Mouse (Mus musculus) thymus, postnatal 4 days (tissue): Measurements from ENCODE around the gene Frmd4b.

Experiments used
- DNase-seq: peaks from one replicate; pipeline ENCODE4 v3.0.0; 2021

Gene Frmd4b

GRCm38 (mm10) chr6:97578210-97578609 is 39.1 kb downstream of the Frmd4b start:
- DNase-seq = no peak

DNA sequence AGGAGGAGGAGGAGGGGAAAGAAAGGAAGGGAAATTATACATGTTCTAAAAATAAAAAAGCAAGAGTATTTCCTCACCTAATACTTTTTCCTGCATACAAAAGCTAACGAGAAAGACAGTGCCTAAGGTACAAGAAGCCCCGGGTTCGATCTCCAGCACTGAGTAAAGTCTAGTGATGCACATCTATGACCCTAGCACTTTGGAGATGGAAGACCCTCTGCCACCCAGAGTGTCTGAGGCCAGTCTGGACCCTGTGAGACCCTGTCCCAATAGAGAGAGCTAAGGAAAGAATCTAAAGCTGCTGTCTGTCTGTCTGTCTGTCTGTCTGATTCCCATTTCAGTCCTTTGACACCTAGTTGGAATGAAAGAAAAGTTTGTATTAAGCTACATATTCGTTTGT is 40.0 kb downstream of the Frmd4b start:
- DNase-seq = no peak

- no peak for DNase-seq
Measured at GRCm38 (mm10) chr6:97576565-97577346, 40.6 kb downstream of the Frmd4b start.

DNA sequence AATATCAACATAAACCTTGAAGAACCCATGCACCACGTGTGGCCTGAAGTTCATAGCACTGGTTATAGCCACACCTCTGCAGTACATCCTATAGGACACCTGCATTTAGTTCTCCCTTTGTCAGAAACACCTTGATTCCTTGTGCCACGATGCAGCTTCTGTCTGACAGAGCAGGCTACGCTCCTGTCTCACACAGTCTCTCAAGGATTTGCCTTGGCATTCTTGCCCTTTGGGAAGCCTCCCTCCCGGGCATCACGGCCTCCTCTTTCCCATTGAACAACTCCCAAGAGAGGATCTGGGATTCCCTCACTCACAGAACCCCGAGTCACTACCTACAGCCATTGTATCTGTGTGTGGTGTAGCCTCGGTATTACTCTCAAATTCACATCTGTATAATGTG is 41.2 kb downstream of the Frmd4b start:
- no peak for DNase-seq

GRCm38 (mm10) chr6:97574973-97575372 is 42.4 kb downstream of the Frmd4b start:
- no peak for DNase-seq

GRCm38 (mm10) chr6:97572226-97572625 is 45.1 kb downstream of the Frmd4b start:
- DNase-seq = no peak

DNA sequence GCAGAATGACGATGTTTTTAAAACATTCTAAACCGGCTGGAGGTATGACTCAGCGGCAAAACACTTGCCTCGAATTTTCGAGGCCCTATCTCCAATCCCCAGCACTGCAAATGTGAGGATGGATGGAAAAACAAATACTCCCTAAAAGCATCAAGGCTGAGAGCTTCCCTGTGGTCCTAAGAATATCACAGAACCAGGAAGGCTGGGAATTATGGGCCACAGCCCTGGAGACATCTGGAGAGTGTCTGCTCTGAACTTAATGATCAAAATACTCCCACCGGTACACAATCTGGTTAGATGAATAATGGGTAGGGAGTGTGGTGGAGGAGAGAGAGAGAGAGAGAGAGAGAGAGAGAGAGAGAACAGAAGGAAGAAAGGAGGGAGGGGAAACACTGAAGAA is 48.8 kb downstream of the Frmd4b start:
- DNase-seq = no peak

DNA sequence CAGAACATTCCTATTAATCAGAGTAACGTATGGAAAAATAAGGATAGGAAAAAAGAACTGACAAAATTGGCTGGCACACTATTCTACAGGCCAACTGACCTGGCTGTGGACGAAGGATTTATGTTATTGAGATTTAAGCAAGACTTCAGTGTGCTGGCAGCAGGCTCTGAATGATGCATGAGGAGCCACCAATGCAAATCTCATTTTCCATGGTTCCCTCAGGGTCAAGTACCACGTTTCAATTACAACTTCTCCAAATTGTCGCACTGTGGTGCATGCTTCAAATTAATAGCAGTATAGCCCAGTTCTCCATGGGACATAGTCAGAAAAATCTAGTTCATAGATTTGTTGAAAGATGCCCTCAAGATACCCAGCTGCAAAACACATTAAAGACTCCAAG is 50.6 kb downstream of the Frmd4b start:
- no peak for DNase-seq

DNA sequence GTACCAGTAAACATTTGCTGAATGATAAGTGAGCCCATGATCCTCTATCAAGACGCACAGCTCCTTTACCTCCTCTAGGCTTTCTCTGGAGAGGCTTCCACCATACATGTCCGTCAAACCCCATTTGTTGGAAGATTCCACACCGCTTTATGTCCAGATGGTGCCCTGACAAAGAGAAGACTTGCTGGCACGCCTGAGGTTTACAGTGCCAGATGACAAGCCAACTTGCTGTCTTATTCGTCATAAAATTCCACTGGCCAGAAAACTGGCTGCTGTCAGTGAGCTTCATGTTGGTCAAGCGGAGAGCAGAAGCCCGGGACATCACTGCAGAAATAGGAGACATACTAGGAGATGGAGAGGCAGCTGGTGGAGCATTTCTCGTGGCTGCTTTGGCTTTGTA is 60.2 kb downstream of the Frmd4b start:
- no peak for DNase-seq

DNA sequence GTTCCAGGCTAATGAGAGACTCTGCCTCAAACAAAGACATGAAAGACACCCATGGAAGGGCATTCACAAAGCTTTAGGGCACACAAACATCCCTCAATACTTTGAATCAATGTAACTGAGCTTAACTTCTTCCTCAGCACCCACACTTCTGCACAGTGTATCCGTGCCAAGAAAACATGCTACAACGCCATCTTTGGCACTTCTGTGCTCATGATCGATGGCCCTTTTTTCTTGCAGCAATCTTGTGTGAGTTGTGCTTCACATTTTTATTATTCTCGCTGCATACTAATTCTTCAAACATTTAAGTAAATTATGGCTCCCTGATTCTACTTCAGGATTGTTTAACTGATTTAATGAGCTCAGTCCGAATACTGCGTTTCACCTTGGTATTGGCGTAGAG is 61.7 kb downstream of the Frmd4b start:
- no peak for DNase-seq

- DNase-seq = no peak
Measured at GRCm38 (mm10) chr6:97553431-97553830, 63.9 kb downstream of the Frmd4b start.

DNA sequence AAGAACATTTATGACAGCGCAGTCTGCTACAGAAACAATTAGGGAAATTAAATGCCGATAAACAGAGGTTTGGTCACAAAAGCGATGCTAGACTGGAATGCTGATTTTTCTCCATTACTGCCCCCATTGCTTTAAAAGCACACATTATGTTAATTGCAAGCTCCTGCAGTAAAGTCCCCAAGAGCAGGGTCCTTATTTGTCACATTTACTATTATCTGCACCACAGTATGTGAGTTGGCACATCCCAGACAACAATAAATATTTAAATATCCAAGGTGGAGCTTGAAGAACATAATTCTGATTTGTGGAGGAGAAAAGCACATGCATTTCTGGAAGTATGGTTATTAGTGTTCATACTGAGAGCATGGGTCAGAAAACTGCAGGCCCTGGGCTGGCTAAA is 64.8 kb downstream of the Frmd4b start:
- no peak for DNase-seq

DNA sequence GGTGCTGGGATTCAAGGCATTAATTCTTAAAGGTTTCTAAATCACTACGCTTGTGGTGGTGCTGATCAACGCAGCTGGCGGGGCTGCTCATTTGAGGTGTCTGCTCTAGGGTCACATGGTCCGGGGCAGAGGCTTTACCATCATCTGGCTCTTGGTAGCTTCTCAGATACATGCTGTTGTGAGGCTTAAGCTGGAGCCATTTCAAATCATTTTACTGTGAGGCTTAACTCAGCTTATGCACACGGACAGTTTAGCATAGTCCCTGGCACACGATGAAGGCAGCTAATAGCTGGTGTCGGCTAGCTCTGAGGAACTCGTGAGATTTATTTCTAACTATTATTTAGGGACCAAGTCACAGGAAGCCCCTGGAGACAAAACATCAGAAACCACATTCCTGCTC is 65.5 kb downstream of the Frmd4b start:
- no peak for DNase-seq

DNA sequence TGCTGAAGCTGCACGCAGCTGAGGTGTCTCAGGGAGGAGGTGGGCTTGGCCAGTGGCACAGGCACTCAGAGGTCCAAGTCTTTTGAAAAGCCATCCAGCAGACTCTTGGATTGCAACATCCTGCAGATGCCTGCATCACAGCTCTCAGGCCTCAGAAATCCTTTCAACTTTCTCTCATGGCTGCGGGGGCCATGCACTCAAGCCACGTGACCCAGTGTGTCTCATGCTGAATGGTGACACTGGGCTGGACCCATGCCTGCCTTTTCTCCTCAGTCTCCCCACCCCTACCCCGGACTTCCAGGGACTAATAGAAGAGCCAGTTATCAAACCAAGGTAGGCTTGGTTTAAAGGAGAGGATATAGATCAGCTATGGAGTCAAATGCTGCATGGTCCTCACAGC is 66.2 kb downstream of the Frmd4b start:
- DNase-seq = no peak

DNA sequence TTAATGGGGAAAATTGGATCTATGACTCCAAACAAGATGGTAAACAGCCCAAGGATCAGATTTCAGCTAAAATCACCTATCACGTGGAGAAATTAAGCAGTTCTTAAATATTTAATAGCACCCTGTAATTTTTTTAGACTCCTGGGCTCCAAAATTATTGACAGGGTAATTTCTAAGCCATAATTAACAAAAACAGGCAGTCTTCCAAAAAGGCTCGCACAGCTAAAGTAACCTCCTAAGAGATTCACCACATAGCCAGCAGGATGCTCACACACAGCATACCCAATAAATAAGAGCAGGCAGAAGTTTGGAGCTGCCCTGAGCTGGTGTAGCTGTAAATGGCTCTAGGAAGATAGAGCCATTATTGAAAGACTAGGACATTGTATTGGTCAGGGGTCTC is 76.9 kb downstream of the Frmd4b start:
- no peak for DNase-seq

DNA sequence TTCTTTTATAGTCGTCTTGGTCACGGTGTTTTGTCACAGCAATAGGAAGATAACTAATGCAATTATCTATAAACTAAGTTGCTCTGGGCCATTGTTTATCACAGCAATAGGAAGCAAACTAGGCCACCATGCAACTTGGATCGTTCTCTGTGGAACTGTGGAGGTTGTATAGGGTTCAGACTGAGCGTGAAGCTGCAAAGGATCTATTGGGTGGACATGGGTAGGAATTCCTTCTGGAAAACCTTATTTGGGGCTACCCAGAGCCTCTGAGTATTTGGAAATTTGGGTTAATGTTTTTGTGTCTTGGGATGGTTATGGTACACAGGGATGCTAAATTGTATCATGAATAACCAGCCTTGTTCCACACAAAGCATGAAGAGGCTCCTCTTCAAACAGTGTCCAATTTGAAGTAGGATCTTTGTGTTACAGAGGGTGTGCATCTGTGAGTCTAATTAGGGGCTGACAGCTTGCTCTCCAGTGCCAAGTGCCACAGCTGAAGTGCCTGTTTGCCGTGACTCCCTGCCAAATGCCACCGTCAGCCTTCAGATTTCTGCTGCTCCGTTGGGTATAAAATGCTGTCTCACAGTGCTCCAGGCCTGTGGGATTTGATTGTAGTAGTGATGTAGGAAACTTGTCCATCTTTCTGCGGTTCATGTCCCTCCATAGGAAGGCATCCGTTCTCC is 81.4 kb downstream of the Frmd4b start:
- DNase-seq = no peak

- peak; percentile 45 for DNase-seq
Measured at GRCm38 (mm10) chr6:97531043-97531442, 86.3 kb downstream of the Frmd4b start.

- no peak for DNase-seq
Measured at GRCm38 (mm10) chr6:97528961-97529680, 88.2 kb downstream of the Frmd4b start.

DNA sequence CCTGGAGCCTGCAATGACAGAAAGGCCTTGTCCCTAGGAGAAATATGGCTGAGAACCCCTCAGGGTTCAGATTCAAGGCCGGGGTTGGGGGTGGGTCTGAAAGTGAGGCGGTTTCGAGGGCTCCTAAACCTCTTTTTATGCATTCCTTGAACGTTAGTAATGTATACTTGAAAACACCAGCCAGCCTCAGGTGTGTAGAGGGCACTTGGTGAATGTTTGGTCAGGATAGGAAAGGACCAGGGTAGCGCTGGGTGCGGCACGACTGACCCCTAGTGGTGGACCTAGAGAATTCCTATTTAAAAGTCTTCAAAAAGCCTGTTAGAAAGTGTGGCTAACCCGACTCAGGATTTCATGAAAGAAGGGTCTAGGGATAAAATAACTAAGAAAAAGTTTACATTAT is 91.2 kb downstream of the Frmd4b start:
- DNase-seq = peak; percentile 76

- peak; percentile 91 for DNase-seq
Measured at GRCm38 (mm10) chr6:97523118-97523517, 94.2 kb downstream of the Frmd4b start.

- no peak for DNase-seq
Measured at GRCm38 (mm10) chr6:97521279-97522038, 95.9 kb downstream of the Frmd4b start.

GRCm38 (mm10) chr6:97520566-97520965 is 96.8 kb downstream of the Frmd4b start:
- no peak for DNase-seq

DNA sequence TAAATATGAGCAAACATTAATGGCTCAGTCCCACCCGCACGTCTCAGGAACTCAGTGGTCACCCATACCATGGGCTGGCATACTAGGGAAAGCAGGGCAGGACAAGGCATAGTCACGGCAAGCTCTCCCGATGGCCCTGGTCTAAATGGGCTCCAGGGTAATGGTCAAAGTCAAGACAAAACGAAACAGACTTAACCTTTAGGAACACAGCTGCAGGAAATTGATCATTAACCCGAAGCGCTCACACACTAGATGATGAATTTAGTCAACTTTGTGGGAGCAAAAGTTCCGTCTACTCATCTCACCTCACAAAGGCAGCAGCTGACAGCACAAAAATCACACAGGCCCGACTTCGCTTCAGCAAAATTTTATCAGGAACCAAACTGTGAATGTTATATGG is 97.8 kb downstream of the Frmd4b start:
- DNase-seq = no peak
